Mouse (Mus musculus): ENCODE measurements around the gene Sgf29. TPM values are rescaled to one million over a fixed set of nuclear protein-coding genes. Genes with fewer than 3 reads are reported as not detected.
"Not testable (repeated sequence)": the region's sequence is repeated elsewhere in the genome, so short reads cannot be mapped to it uniquely, and the experiment has no call there.

Gene Sgf29
- total and polyA plus RNA-seq, 2 experiments from 2014 or later: 22.8 to 59.6 TPM

GRCm38 (mm10) chr7:126636733-126637520 is 12.2 kb upstream of the Sgf29 start:
- Histone ChIP-seq H3K4me2 (ENCODE audit: low read depth) (no peak overlapping the region), H3K27me3 (ENCODE audit: insufficient read depth, low read length) (no peaks in the 10 kb centered on the region), H3K4me1 (ENCODE audit: insufficient read depth) (no peaks in the 10 kb centered on the region), H3K4me3 (ENCODE audit: low read depth, low read length) (no peak overlapping the region), H3K36me3 (ENCODE audit: insufficient read depth) (no peaks in the 10 kb centered on the region), H3K9me3 (ENCODE audit: low read length) (no peaks in the 10 kb centered on the region), H3K27ac (ENCODE audit: low read depth, low read length) (no peak overlapping the region), H3K9ac (no peak overlapping the region)
- DNase-seq: peak; percentile 41
- 17% methylated on average over 4 of the region's 4 CpGs for WGBS
- no peak for ATAC-seq
- TF ChIP-seq CTCF (IDR thresholded peaks at IDR 0.05; ENCODE audit: low read depth): peak; percentile 71

GRCm38 (mm10) chr7:126642545-126643243 is 6.4 kb upstream of the Sgf29 start:
- Histone ChIP-seq H3K27me3 (ENCODE audit: insufficient read depth, low read length) (no peaks in the 10 kb centered on the region), H3K36me3 (ENCODE audit: insufficient read depth) (no peaks in the 10 kb centered on the region), H3K4me3 (ENCODE audit: low read depth, low read length) (no peak overlapping the region), H3K27ac (ENCODE audit: low read depth, low read length) (no peak overlapping the region), H3K4me1 (ENCODE audit: insufficient read depth) (no peaks in the 10 kb centered on the region), H3K9ac (no peak overlapping the region), H3K9me3 (ENCODE audit: low read length) (no peaks in the 10 kb centered on the region), H3K4me2 (ENCODE audit: low read depth) (no peak overlapping the region)
- ATAC-seq (no peak), DNase-seq (no peak)
- TF ChIP-seq CTCF (IDR thresholded peaks at IDR 0.05; ENCODE audit: low read depth): no peak
- 72% methylated on average over 5 of the region's 5 CpGs for WGBS

GRCm38 (mm10) chr7:126643244-126643617 is 5.9 kb upstream of the Sgf29 start:
- H3K4me1 ChIP-seq (ENCODE audit: insufficient read depth); H3K9ac ChIP-seq; H3K4me2 ChIP-seq (ENCODE audit: low read depth); H3K27ac ChIP-seq (ENCODE audit: low read depth, low read length); H3K36me3 ChIP-seq (ENCODE audit: insufficient read depth); H3K4me3 ChIP-seq (ENCODE audit: low read depth, low read length); H3K9me3 ChIP-seq (ENCODE audit: low read length); H3K27me3 ChIP-seq (ENCODE audit: insufficient read depth, low read length): not testable (repeated sequence)
- TF ChIP-seq CTCF (IDR thresholded peaks at IDR 0.05; ENCODE audit: low read depth): peak; percentile 78
- peak; percentile 32; the same call in 1 of the 2 replicates for ATAC-seq
- 65% methylated on average over 2 of the region's 3 CpGs for WGBS
- peak; percentile 37 for DNase-seq

DNA sequence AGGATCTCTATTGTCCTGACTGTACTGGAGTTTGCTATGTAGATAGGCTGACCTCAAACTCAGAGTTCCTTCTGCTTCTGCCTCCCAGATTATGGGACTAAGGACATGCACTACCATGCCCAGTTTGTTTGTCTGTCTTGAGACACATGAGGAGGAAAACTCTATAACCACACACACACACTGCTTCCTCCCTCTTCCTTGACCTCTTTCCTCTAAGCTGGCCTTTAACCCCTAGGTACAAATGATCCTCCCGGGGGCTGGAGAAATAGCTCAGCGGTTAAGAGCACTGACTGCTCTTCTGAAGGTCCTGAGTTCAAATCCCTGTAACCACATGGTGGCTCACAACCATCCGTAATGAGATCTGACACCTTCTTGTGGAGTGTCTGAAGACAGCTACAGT is 4.8 kb upstream of the Sgf29 start:
- no peak for ATAC-seq
- no peak overlapping the region for H3K9ac ChIP-seq
- 80% methylated on average over 3 of the region's 3 CpGs for whole genome bisulfite sequencing

GRCm38 (mm10) chr7:126644914-126645313 is 4.2 kb upstream of the Sgf29 start:
- ATAC-seq (no peak), DNase-seq (no peak)
- no peaks in the 10 kb centered on the region for H3K4me1 ChIP-seq (ENCODE audit: insufficient read depth)
- no peaks in the 10 kb centered on the region for H3K27me3 ChIP-seq (ENCODE audit: insufficient read depth, low read length)
- TF ChIP-seq CTCF (IDR thresholded peaks at IDR 0.05; ENCODE audit: low read depth): no peak
- no peak overlapping the region for H3K4me3 ChIP-seq (ENCODE audit: low read depth, low read length)
- H3K4me2 ChIP-seq (ENCODE audit: low read depth): no peak overlapping the region
- no peaks in the 10 kb centered on the region for H3K9me3 ChIP-seq (ENCODE audit: low read length)
- H3K36me3 ChIP-seq (ENCODE audit: insufficient read depth): no peaks in the 10 kb centered on the region
- H3K27ac ChIP-seq (ENCODE audit: low read depth, low read length): no peak overlapping the region
- H3K9ac ChIP-seq: no peak overlapping the region

More for the DNA sequence above, 4.8 kb upstream of the Sgf29 start:
- H3K4me1 ChIP-seq (ENCODE audit: insufficient read depth): no peaks in the 10 kb centered on the region
- no peak overlapping the region for H3K4me3 ChIP-seq (ENCODE audit: low read depth, low read length)
- no peak for DNase-seq
- no peaks in the 10 kb centered on the region for H3K27me3 ChIP-seq (ENCODE audit: insufficient read depth, low read length)
- H3K36me3 ChIP-seq (ENCODE audit: insufficient read depth): no peaks in the 10 kb centered on the region
- H3K9me3 ChIP-seq (ENCODE audit: low read length): no peaks in the 10 kb centered on the region
- H3K27ac ChIP-seq (ENCODE audit: low read depth, low read length): no peak overlapping the region
- no peak overlapping the region for H3K4me2 ChIP-seq (ENCODE audit: low read depth)
- TF ChIP-seq CTCF (IDR thresholded peaks at IDR 0.05; ENCODE audit: low read depth): no peak

DNA sequence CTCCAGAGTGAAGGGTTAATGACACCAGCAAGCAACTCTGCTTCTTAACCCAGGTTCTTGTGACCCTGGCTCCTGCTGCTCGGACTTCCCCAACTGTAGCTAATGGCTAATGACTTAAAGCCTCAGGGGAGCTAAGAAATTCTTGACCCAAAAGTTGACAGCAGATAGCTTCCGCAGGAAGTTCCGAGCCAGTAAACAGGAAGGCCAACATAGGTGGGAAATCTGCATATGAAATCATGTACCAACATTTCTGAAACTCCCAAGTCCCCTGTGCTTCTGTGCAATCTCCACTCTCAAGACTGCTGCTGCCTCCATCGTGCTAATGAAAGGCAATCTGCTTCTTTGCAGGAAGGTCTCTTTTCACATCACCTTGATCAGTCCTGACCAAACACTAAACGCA is 3.4 kb upstream of the Sgf29 start:
- Histone ChIP-seq H3K9ac (no peak overlapping the region), H3K36me3 (ENCODE audit: insufficient read depth) (no peaks in the 10 kb centered on the region), H3K9me3 (ENCODE audit: low read length) (no peaks in the 10 kb centered on the region), H3K4me2 (ENCODE audit: low read depth) (no peak overlapping the region), H3K4me1 (ENCODE audit: insufficient read depth) (peaks cover 4% of the 10 kb centered on the region; the same call in 1 of the 2 replicates), H3K27me3 (ENCODE audit: insufficient read depth, low read length) (no peaks in the 10 kb centered on the region), H3K4me3 (ENCODE audit: low read depth, low read length) (no peak overlapping the region), H3K27ac (ENCODE audit: low read depth, low read length) (no peak overlapping the region)
- no peak for ATAC-seq
- no peak for TF ChIP-seq CTCF (IDR thresholded peaks at IDR 0.05; ENCODE audit: low read depth)
- WGBS: 73% methylated on average over 5 of the region's 5 CpGs
- no peak for DNase-seq

- Histone ChIP-seq H3K27ac (ENCODE audit: low read depth, low read length) (peak overlapping the region; percentile 95; the same call in 1 of the 2 replicates), H3K9me3 (ENCODE audit: low read length) (no peaks in the 10 kb centered on the region), H3K36me3 (ENCODE audit: insufficient read depth) (no peaks in the 10 kb centered on the region), H3K9ac (0 out of 2 replicates have a peak overlapping the region, but pooled peaks have one; percentile 71), H3K4me3 (ENCODE audit: low read depth, low read length) (peak overlapping the region; percentile 61), H3K27me3 (ENCODE audit: insufficient read depth, low read length) (no peaks in the 10 kb centered on the region), H3K4me2 (ENCODE audit: low read depth) (peak overlapping the region; percentile 55), H3K4me1 (ENCODE audit: insufficient read depth) (peaks cover 4% of the 10 kb centered on the region; the same call in 1 of the 2 replicates)
- ATAC-seq (no peak), DNase-seq (no peak)
- WGBS: 83% methylated on average over 4 of the region's 4 CpGs
- peak; percentile 32 for TF ChIP-seq CTCF (IDR thresholded peaks at IDR 0.05; ENCODE audit: low read depth)
Observed at GRCm38 (mm10) chr7:126648486-126648885, 623 bp upstream of the Sgf29 start.
